Mouse (Mus musculus): ENCODE data around the gene Tbx1. TPM values are rescaled to one million over a fixed set of nuclear protein-coding genes. Genes with fewer than 3 reads are reported as not detected.

Tbx1 gene
- polyA plus RNA-seq (2011; ENCODE audit: insufficient read length, low read depth, missing spikeins), result 2.8 and 3.3 TPM in 2 replicates

DNA sequence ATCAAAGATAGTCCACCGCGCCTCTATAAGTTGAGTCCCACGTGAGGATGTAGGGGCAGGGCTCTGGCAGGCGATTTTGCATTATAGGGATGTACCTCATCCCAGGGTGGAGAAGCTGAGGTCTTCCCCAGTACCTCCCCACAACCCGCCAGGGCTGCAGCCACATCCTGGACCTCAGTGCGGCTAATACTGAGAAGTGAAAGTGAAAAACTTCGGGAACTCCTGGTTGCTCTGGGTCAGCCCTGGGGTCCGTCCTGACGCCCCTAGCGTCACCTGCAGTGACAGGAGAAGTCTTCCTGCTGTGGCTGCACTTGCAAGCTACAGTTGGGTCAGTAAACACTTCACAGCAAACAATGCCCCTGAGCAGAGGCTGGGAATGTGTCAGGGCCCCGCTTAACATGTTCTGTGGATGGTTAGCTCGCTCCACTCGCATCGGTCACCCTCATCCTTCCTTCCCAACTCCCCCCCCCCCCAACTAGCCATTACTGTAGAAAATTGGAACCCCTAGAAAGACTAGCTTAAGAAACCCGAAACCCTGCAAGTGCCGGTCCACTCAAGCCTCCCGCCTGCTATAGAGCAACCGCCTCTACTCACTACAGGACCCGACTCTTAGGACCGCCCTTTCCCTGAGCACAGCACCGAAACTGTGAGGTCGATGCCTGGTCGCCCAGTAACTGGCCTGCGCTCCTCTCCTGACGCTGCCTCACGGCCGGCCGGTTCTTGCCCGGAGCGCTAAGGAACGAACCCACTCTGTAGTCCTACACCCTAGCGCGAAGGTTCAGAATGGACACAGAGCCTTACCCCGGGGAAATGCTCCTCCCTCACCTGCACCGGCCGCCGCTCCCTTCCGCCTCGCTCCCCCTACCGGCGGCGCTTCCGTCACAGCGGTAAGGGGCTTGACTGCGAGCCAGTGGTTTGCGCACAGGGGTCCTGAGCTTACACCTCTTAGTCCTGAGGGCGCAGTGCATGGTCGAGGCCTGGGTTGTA is at the start of gene Tbx1:
Tbx1 (minus strand) TSS at position 868 of the 987 bp plus-strand sequence.
- Histone ChIP-seq H3K4me3 (ENCODE audit: insufficient read depth, low read length) (no peak within 1 kb of the TSS; the same call in 1 of the 2 replicates), H3K4me1 (ENCODE audit: control insufficient read depth, insufficient read depth, low read length) (no peaks in the 10 kb centered on the region; the same call in 1 of the 2 replicates), H3K27ac (ENCODE audit: insufficient read depth, low read length) (no peak within 1 kb of the TSS)
- 0 out of 2 replicates have a peak, but pooled peaks have one; percentile 20 for TF ChIP-seq CTCF (IDR thresholded peaks at IDR 0.05; ENCODE audit: borderline replicate concordance, insufficient read depth, low read length)
- TF ChIP-seq POLR2A (IDR thresholded peaks at IDR 0.05; ENCODE audit: low read depth, low read length), result no peak

GRCm38 (mm10) chr16:18639382-18639929 is 49.0 kb upstream of the Tbx1 start:
- Histone ChIP-seq H3K4me3 (ENCODE audit: insufficient read depth, low read length) (no peak overlapping the region), H3K27ac (ENCODE audit: insufficient read depth, low read length) (no peak overlapping the region), H3K4me1 (ENCODE audit: control insufficient read depth, insufficient read depth, low read length) (no peaks in the 10 kb centered on the region)
- TF ChIP-seq CTCF (IDR thresholded peaks at IDR 0.05; ENCODE audit: borderline replicate concordance, insufficient read depth, low read length) (no peak), POLR2A (IDR thresholded peaks at IDR 0.05; ENCODE audit: low read depth, low read length) (no peak)

GRCm38 (mm10) chr16:18638396-18638795 is 47.9 kb upstream of the Tbx1 start:
- Histone ChIP-seq H3K4me1 (ENCODE audit: control insufficient read depth, insufficient read depth, low read length) (no peaks in the 10 kb centered on the region), H3K4me3 (ENCODE audit: insufficient read depth, low read length) (no peak overlapping the region), H3K27ac (ENCODE audit: insufficient read depth, low read length) (no peak overlapping the region)
- no peak for TF ChIP-seq CTCF (IDR thresholded peaks at IDR 0.05; ENCODE audit: borderline replicate concordance, insufficient read depth, low read length)
- TF ChIP-seq POLR2A (IDR thresholded peaks at IDR 0.05; ENCODE audit: low read depth, low read length), result no peak

GRCm38 (mm10) chr16:18636804-18637203 is 46.3 kb upstream of the Tbx1 start:
- Histone ChIP-seq H3K4me1 (ENCODE audit: control insufficient read depth, insufficient read depth, low read length) (no peaks in the 10 kb centered on the region), H3K27ac (ENCODE audit: insufficient read depth, low read length) (no peak overlapping the region), H3K4me3 (ENCODE audit: insufficient read depth, low read length) (no peak overlapping the region)
- TF ChIP-seq POLR2A (IDR thresholded peaks at IDR 0.05; ENCODE audit: low read depth, low read length), result no peak
- no peak for TF ChIP-seq CTCF (IDR thresholded peaks at IDR 0.05; ENCODE audit: borderline replicate concordance, insufficient read depth, low read length)

GRCm38 (mm10) chr16:18636401-18636800 is 45.9 kb upstream of the Tbx1 start:
- no peaks in the 10 kb centered on the region for H3K4me1 ChIP-seq (ENCODE audit: control insufficient read depth, insufficient read depth, low read length)
- H3K27ac ChIP-seq (ENCODE audit: insufficient read depth, low read length), result no peak overlapping the region
- TF ChIP-seq CTCF (IDR thresholded peaks at IDR 0.05; ENCODE audit: borderline replicate concordance, insufficient read depth, low read length), result no peak
- no peak overlapping the region for H3K4me3 ChIP-seq (ENCODE audit: insufficient read depth, low read length)

GRCm38 (mm10) chr16:18633333-18633732 is 42.9 kb upstream of the Tbx1 start:
- H3K27ac ChIP-seq (ENCODE audit: insufficient read depth, low read length), result no peak overlapping the region
- no peak for TF ChIP-seq POLR2A (IDR thresholded peaks at IDR 0.05; ENCODE audit: low read depth, low read length)
- TF ChIP-seq CTCF (IDR thresholded peaks at IDR 0.05; ENCODE audit: borderline replicate concordance, insufficient read depth, low read length), result no peak
- no peak overlapping the region for H3K4me3 ChIP-seq (ENCODE audit: insufficient read depth, low read length)
- no peaks in the 10 kb centered on the region for H3K4me1 ChIP-seq (ENCODE audit: control insufficient read depth, insufficient read depth, low read length)

- H3K4me1 ChIP-seq (ENCODE audit: control insufficient read depth, insufficient read depth, low read length), result no peaks in the 10 kb centered on the region
- no peak for TF ChIP-seq CTCF (IDR thresholded peaks at IDR 0.05; ENCODE audit: borderline replicate concordance, insufficient read depth, low read length)
- no peak overlapping the region for H3K27ac ChIP-seq (ENCODE audit: insufficient read depth, low read length)
- H3K4me3 ChIP-seq (ENCODE audit: insufficient read depth, low read length), result no peak overlapping the region
These were observed 42.3 kb upstream of the Tbx1 start for GRCm38 (mm10) chr16:18632816-18633215.

DNA sequence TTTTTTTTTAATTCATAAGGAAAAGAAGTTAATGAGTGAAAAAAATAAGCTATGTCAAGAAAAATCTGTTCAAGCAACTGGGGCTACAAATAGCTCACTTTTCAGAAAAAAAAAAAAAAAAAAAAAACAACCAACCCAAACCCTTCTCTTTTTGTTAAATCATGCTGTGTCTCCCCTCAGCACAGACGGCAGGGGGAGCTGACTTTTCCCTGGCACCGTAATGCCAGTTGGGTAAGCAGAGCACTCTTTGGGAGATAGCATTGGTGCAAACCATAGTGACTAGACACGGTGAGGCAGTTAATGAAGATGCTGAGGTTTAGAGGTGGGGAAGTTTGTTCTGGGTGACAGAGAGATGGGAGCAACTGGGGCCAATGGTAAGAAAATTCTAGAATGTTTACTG is 41.6 kb upstream of the Tbx1 start:
- no peaks in the 10 kb centered on the region for H3K4me1 ChIP-seq (ENCODE audit: control insufficient read depth, insufficient read depth, low read length)
- TF ChIP-seq POLR2A (IDR thresholded peaks at IDR 0.05; ENCODE audit: low read depth, low read length) (no peak), CTCF (IDR thresholded peaks at IDR 0.05; ENCODE audit: borderline replicate concordance, insufficient read depth, low read length) (peak; percentile 24; the same call in 1 of the 2 replicates)
- H3K4me3 ChIP-seq (ENCODE audit: insufficient read depth, low read length), result no peak overlapping the region
- H3K27ac ChIP-seq (ENCODE audit: insufficient read depth, low read length), result no peak overlapping the region

DNA sequence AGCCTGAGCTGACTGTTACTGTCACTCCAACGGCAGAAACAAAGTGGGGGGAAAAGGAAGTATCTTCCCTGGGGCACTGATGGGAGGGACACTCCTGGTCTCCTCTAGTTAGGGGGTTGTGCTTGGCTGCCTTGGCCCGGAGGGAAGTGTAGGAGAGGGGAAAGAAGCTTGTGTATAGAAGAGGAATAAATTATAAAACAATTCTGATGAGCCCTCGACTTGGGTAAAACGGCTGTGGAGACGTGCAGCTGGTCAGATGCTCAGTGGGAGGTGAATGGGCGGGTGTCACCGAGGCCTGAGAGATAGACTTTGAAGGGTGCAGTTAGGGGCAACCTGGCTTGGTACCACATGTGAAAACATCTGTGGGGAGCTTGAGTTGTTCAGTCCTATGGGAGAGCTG is 40.7 kb upstream of the Tbx1 start:
- H3K27ac ChIP-seq (ENCODE audit: insufficient read depth, low read length), result no peak overlapping the region
- TF ChIP-seq CTCF (IDR thresholded peaks at IDR 0.05; ENCODE audit: borderline replicate concordance, insufficient read depth, low read length) (no peak), POLR2A (IDR thresholded peaks at IDR 0.05; ENCODE audit: low read depth, low read length) (no peak)
- no peak overlapping the region for H3K4me3 ChIP-seq (ENCODE audit: insufficient read depth, low read length)
- no peaks in the 10 kb centered on the region for H3K4me1 ChIP-seq (ENCODE audit: control insufficient read depth, insufficient read depth, low read length)

- peak overlapping the region; percentile 33 for H3K4me3 ChIP-seq (ENCODE audit: insufficient read depth, low read length)
- no peak for TF ChIP-seq POLR2A (IDR thresholded peaks at IDR 0.05; ENCODE audit: low read depth, low read length)
- TF ChIP-seq CTCF (IDR thresholded peaks at IDR 0.05; ENCODE audit: borderline replicate concordance, insufficient read depth, low read length), result no peak
- no peak overlapping the region for H3K27ac ChIP-seq (ENCODE audit: insufficient read depth, low read length)
- H3K4me1 ChIP-seq (ENCODE audit: control insufficient read depth, insufficient read depth, low read length), result 0 out of 2 replicates have a peak, but pooled peaks cover 4% of the 10 kb centered on the region
These were observed 39.8 kb upstream of the Tbx1 start for GRCm38 (mm10) chr16:18630291-18630690.

Data from embryonic fibroblast, embryonic 13.5 days (primary cell).